Mouse (Mus musculus) thymus, postnatal 14 days (tissue): ENCODE measurements around the gene Kit.

Experiments used
- DNase-seq: peaks from one replicate; pipeline ENCODE4 v3.0.0; 2021

The Kit gene

GRCm38 (mm10) chr5:75647046-75647445, 72.3 kb downstream of the Kit start:
- no peak for DNase-seq

DNA sequence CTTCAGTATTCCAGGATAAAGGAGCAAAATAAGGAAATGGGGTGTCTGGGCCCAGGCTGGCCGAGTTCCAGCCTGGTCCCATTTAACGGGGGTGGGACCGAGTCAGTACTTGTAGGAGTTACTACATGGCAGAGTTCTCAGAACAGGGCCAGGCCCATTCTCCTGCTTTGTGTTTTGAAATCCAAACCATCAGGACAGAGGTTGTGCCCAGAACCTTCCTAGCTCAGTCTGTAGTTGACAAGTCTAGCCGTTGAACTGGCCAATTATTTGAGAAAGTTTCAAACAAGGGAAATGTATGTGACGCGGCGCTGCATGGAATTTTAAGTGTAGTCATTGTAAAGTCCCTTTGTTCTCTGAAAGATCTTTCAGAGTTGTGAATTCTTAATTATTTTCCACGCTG, 75.8 kb downstream of the Kit start:
- no peak for DNase-seq

DNA sequence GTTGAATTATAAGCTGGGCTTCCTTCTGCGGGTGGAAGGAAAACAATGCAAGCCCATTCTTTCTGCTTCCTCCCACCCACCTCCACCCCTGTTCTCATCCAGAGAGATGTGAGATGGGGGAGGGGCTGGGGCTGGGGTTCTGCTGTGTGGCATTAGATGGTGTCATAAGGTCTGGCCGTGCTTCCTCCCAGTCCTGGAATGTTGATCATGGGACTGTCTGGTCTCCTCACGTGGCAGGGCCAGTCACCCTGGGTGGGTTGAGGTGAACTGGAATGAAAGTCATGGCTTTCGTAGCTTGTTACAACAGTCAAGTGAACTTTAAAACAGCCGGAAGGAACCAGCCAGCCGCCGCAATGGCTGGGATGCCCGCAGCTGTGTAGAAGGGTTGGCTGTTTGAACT, 78.7 kb downstream of the Kit start:
- DNase-seq = no peak

DNA sequence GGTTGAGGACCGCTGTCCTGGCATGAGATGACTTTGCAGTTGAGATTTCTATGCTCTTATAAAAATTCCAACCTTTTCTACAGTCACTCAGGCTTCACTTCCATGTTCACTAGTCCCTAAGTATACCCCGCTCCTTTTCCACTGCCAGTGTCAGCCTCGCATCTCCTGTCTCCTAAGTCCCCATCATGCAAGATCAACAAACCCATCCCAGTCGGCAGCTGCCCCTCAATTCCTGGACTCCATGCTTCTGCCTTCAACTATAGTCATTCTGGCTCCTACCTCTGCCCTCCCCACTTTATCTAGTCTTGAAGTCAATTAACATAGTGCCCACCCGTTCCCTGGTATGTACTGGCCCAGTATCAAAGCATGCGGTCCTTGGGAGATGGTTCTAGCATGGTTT, 83.9 kb downstream of the Kit start:
- DNase-seq = no peak

DNA sequence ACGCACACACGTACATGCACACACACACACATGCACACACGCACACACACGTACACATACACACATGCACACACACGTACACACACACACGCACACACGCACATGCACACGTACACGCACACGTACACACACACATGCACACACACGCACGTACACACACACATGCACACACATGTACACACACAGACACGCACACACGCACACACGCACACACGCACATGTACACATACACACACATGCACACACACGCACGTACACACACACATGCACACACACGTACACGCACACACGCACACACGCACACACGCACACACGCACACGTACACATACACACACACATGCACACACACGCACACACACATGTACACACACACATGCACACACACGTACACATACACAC, 85.6 kb downstream of the Kit start:
- DNase-seq = no peak

- no peak for DNase-seq
These were observed 87.8 kb downstream of the Kit start for GRCm38 (mm10) chr5:75662466-75662865.

DNA sequence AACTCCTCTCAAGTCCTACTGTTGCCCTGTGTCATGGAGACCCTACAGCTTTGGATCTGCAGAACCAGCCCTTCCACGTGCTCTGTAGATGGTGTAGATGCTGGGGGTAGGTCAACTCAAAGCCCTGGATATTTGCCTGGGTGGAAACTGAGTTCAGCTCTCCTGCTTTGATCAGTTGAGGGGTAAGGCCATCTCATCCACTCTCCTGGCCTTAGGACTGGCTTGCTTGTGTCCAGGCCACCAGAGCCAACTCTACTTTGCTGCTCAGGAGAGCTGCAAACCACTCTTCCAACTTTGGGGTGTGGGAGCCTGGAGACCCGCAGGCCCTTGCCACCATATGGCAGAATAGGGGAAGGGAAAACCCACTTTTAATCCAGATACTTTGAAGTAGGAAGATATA, 89.1 kb downstream of the Kit start:
- no peak for DNase-seq

DNA sequence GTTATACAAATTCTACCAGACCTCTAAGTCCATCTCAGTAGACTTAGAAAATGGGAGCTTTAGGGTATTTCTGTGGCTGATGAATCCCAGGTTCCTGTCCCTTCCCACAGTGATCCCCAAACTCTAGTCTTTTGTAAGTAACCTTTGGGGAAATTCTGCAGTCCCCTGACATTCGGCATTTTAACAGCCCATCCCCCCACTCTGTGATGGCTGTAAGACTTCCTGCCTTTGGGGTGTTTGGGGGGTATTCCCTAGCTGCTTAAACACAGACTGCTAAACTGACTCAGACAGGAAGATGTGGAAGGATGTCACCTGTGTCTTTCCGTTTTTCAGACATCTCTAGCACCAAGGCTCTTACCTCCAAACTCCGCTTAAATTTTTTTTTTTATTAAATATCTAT, 92.4 kb downstream of the Kit start:
- DNase-seq = peak; percentile 75

DNA sequence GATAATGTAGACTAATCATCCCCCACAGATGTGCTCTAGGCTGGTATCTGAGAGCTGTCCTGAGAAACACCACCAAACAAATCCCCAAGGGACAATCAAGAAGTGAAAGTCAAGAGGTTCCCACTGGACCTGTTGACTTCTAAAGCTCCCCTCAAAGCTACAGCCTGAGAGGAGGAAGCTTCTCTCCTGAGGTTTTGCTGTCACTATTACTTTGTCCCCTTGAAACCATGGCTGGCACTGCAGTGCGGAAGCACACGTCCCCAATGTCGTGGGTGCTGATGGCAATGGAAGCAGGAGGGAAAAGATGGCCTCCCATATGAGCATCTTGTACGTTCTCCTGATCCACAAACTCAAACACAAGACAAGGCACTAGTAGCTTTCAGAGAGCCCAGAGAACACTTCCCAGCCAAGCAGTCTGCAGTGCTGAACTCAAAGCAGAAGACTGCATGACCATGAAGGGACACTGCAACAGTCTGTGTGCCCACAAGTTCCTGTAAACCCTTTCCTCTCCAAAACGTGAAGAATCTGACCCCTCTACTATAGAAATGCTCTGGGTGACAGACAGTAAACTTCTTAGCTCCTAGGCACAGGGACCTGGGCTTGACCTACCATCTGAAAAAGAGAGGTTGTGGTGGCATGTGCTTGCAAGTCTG, 96.5 kb downstream of the Kit start:
- no peak for DNase-seq

DNA sequence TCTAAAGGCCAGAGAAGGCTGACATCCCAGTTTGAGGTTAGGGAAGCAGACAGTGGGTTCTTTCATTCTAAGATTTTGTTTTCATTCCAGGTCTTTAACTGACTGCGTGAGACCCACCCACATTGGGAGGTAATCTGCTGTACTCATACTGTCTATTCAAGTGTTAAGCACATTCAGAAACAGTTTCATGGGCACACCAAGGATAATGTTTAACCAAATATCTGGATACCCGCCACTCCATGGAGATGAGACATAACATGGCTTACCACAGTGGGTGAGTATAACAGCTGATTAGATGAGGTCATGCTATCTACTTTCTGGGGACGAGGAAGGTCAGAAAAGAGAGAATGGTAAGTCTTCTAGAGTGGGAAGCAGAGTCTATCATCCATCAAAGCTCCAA, 101.3 kb downstream of the Kit start:
- DNase-seq = no peak

- no peak for DNase-seq
These were observed 105.2 kb downstream of the Kit start for GRCm38 (mm10) chr5:75679896-75680295.

DNA sequence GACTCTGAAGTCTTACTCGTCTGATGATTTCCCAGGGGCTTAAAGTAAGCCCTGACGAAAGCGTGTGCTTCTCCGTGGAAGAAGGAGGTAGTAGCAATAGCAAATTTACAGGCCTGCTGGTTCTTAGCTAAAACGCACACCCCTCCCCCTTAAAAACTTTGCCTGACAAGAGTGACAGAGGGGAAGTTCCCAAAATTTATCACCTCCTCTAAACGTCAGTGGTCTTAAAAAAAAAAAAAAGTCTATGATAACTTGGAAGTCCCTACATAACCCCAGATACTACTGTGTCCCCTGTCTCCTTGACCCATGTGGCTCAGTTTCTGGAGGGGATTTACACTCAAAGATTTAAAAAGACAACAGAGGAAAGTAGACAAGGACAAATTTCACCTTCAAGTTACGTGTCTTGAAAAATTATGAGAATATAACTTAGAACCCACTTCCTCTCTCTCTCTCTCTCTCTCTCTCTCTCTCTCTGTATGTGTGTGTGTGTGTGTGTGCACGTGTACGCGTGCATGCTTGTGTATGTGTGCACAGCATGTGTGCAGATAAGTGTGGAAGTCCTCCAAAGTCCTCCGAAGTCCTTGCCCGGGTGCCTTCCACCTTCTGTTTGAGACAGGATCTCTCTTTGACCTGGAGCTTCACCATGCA, 120.6 kb downstream of the Kit start:
- DNase-seq = no peak

- no peak for DNase-seq
These were observed 122.2 kb downstream of the Kit start for GRCm38 (mm10) chr5:75696960-75697359.

- DNase-seq = no peak
These were observed 123.8 kb downstream of the Kit start for GRCm38 (mm10) chr5:75698556-75698955.

DNA sequence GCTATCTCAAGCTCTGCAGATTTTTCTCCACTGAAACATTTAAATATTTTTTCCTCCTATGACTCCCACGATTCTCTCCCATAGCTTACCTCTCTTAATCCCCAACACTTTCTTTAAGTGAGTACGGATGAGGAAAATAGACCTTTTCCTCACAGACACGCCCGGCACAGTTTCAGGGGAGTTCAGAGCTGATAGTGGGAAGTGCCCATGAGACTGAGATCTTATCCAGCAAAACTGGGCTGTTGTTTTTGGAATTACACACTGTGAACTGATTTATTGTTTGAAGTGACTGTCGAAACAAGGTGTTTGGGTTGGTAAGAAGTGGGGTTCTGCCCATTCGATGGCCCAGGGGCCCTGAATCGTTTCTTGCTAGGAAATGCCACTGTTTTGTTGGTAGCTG, 124.4 kb downstream of the Kit start:
- DNase-seq = no peak

DNA sequence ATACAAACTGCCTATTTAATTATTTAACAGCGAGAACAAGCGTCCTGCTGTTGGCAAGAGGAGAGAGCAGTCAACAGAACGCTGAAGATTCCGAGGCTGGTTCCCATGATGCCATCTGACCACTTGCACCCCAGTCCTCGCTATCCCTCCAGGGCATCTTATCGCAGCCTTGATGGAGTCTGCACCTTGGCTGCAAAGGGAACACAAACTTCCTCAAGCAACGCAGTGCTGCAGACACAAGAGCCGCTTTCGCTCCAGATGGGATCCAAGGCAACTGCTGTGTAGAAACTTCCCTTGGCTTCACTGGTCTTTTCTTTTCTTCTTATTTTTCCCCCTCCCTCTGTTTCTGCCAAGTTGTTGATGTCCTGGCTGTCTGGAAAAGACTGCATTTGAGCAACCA, 124.8 kb downstream of the Kit start:
- no peak for DNase-seq

DNA sequence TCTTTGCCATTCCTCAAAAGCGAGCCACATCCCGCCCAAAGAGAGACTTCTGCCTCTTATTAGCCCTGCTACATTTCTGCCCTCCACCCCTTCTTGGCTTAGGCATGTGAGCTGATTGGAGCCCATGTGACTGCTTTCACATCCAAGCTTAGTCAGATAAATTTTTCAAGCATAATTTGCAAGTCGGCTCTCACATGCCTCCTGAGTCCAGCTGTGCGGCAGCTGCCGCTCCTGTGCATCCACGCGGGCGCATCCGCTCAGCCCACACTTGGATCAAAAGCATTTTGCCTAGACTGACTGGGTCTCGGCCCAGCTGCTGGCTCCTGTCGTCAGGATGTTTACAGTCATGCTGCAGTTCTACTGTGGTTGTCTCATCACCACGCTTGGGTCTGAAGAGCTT, 126.9 kb downstream of the Kit start:
- DNase-seq = no peak

DNA sequence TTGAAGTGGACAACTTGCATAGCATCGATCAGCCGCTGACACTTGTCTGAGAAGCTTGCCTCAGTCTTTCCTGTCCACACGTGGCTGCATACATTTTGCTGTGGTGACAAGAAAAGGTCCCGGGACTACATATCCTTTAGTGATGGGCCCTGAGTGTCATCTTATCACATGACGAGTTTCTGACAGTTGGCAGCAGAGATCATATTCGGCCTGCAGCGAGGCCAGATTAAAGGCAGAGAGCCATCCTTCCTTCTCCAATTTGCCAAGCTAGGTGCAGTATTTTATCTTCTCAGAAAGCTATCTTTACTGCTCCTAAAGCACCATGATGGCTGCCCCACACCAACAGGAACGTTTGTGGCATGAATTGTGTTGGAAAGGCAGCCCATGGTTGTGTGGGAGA, 127.4 kb downstream of the Kit start:
- DNase-seq = no peak

- no peak for DNase-seq
These were observed 130.0 kb downstream of the Kit start for GRCm38 (mm10) chr5:75704584-75705175.

GRCm38 (mm10) chr5:75705421-75705820, 130.7 kb downstream of the Kit start:
- DNase-seq = no peak
